Mouse (Mus musculus) midbrain, postnatal 0 days (tissue): ENCODE results near the gene Snx12. TPM values are rescaled to one million over a fixed set of nuclear protein-coding genes. Genes with fewer than 3 reads are reported as not detected.
A peak's percentile ranks its signal among the peaks of the same experiment; 100 is the strongest.

Experiments
- ATAC-seq: fragments of 200-750 bp; cut with Nextera tagmentation; 2 replicates; pipeline ENCODE4 v1.8.0; 2017; ENCODE audit warnings: moderate number of reproducible peaks, mild to moderate bottlenecking, moderate TSS enrichment, moderate library complexity; ENCODE audit not compliant: low FRiP score
- DNase-seq: peaks from one replicate; pipeline ENCODE4 v3.0.0-alpha.2; 2015; ENCODE audit warnings: low spot score
- H3K27ac ChIP-seq: fragments of 300-500 bp; sonication (generic); 2 replicates; pipeline ENCODE4 v1.5.1; 2014; ENCODE audit warnings: low read depth, mild to moderate bottlenecking, low read length, mixed read lengths
- H3K27me3 ChIP-seq: fragments of 300-500 bp; sonication (generic); 2 replicates; pipeline ENCODE4 v1.6.1; 2014; ENCODE audit warnings: low read length, control low read depth, mixed read lengths; ENCODE audit not compliant: insufficient read depth
- H3K36me3 ChIP-seq: fragments of 300-500 bp; sonication (generic); 2 replicates; pipeline ENCODE4 v1.6.1; 2014; ENCODE audit warnings: low read length, control low read depth, mixed read lengths; ENCODE audit not compliant: insufficient read depth
- H3K4me1 ChIP-seq: fragments of 300-500 bp; sonication (generic); 2 replicates; pipeline ENCODE4 v1.6.1; 2014; ENCODE audit warnings: mild to moderate bottlenecking, control low read depth, antibody characterized with exemption, low read length, mixed read lengths; ENCODE audit not compliant: insufficient read depth
- H3K4me2 ChIP-seq: fragments of 300-500 bp; sonication (generic); 2 replicates; pipeline ENCODE4 v1.6.1; 2014; ENCODE audit warnings: low read depth, mild to moderate bottlenecking, low read length, mixed read lengths; ENCODE audit not compliant: poor library complexity, severe bottlenecking
- H3K4me3 ChIP-seq: fragments of 300-500 bp; sonication (generic); 2 replicates; pipeline ENCODE4 v1.5.1; 2014; ENCODE audit warnings: low read depth, mild to moderate bottlenecking, low read length, moderate library complexity
- H3K9ac ChIP-seq: fragments of 300-500 bp; sonication (generic); replicated peaks from 2 replicates; pipeline ENCODE4 v1.6.1; 2014; ENCODE audit warnings: mild to moderate bottlenecking, low read length, moderate library complexity, mixed read lengths; ENCODE audit not compliant: poor library complexity, severe bottlenecking
- H3K9me3 ChIP-seq: fragments of 300-500 bp; sonication (generic); 2 replicates; pipeline ENCODE4 v1.6.1; 2016; ENCODE audit warnings: low read length, control low read depth
- CTCF ChIP-seq: IDR thresholded peaks from 2 replicates; pipeline ENCODE4 v1.5.1; 2016; ENCODE audit warnings: antibody characterized with exemption, mild to moderate bottlenecking
- WGBS: fragments of 180-500 bp; shearing (Covaris S2); extraction: QIAGEN DNeasy Blood & Tissue Kit; methylation state at CpG from one replicate; pipeline ENCODE4 v1.1.7; 2014; 5-methylcytosine and 5-hydroxymethylcytosine counted together
- polyA plus RNA-seq: library from polyadenylated mRNA; unstranded; fragments of >200 nt; fragmentation: Nextera tagmentation; extraction: Ambion mirVana; gene quantifications from 2 replicates; pipeline ENCODE4 v1.2.1, GENCODE M21; 2015
- total RNA-seq: library from RNA; depleted of rRNA; stranded (reverse); fragments of >200 nt; gene quantifications from 2 replicates; pipeline ENCODE4 v1.2.3, GENCODE M21; 2014

The Snx12 gene
- total and polyA plus RNA-seq, 2 experiments from 2014 or later, result 35.7 to 47.1 TPM

GRCm38 (mm10) chrX:101162532-101162931 lies 59.8 kb downstream of the Snx12 start:
- H3K4me3 ChIP-seq, result no peak overlapping the region
- H3K27ac ChIP-seq, result no peak overlapping the region
- H3K36me3 ChIP-seq, result no peaks in the 10 kb centered on the region
- 84% methylated on average over 3 of the region's 3 CpGs for WGBS
- TF ChIP-seq CTCF, result no peak
- ATAC-seq, result no peak
- no peaks in the 10 kb centered on the region for H3K4me1 ChIP-seq
- H3K4me2 ChIP-seq, result no peak overlapping the region
- no peak for DNase-seq
- H3K27me3 ChIP-seq, result no peaks in the 10 kb centered on the region
- H3K9me3 ChIP-seq, result no peaks in the 10 kb centered on the region
- no peak overlapping the region for H3K9ac ChIP-seq

- Histone ChIP-seq H3K27ac (no peak overlapping the region), H3K36me3 (no peaks in the 10 kb centered on the region), H3K9ac (no peak overlapping the region), H3K4me1 (no peaks in the 10 kb centered on the region), H3K9me3 (no peaks in the 10 kb centered on the region), H3K27me3 (no peaks in the 10 kb centered on the region), H3K4me3 (no peak overlapping the region), H3K4me2 (no peak overlapping the region)
- DNase-seq (no peak), ATAC-seq (no peak)
- TF ChIP-seq CTCF, result no peak
- 89% methylated on average over 2 of the region's 2 CpGs for WGBS
These were observed 64.9 kb downstream of the Snx12 start for GRCm38 (mm10) chrX:101157488-101157887.

- no peak for TF ChIP-seq CTCF
- 36% methylated on average over 5 of the region's 5 CpGs for WGBS
- ATAC-seq (no peak), DNase-seq (no peak)
- Histone ChIP-seq H3K4me1 (no peaks in the 10 kb centered on the region), H3K27me3 (no peaks in the 10 kb centered on the region), H3K27ac (no peak overlapping the region), H3K36me3 (no peaks in the 10 kb centered on the region), H3K9me3 (no peaks in the 10 kb centered on the region), H3K9ac (no peak overlapping the region), H3K4me3 (no peak overlapping the region), H3K4me2 (no peak overlapping the region)
These were observed 66.0 kb downstream of the Snx12 start for GRCm38 (mm10) chrX:101156369-101156768.

- Histone ChIP-seq H3K9ac (no peak overlapping the region), H3K27me3 (no peaks in the 10 kb centered on the region), H3K4me1 (no peaks in the 10 kb centered on the region), H3K36me3 (no peaks in the 10 kb centered on the region), H3K4me3 (no peak overlapping the region), H3K4me2 (no peak overlapping the region), H3K27ac (no peak overlapping the region), H3K9me3 (no peaks in the 10 kb centered on the region)
- no peak for TF ChIP-seq CTCF
- DNase-seq (no peak), ATAC-seq (no peak)
- WGBS, result 38% methylated on average over 3 of the region's 5 CpGs
These were observed 74.9 kb downstream of the Snx12 start for GRCm38 (mm10) chrX:101147506-101147905.

GRCm38 (mm10) chrX:101131992-101132791 lies 90.2 kb downstream of the Snx12 start:
- H3K27ac ChIP-seq, result no peak overlapping the region

GRCm38 (mm10) chrX:101131001-101131400 lies 91.4 kb downstream of the Snx12 start:
- no peak overlapping the region for H3K4me2 ChIP-seq
- H3K9me3 ChIP-seq, result no peaks in the 10 kb centered on the region
- no peaks in the 10 kb centered on the region for H3K36me3 ChIP-seq
- no peaks in the 10 kb centered on the region; the same call in 1 of the 2 replicates for H3K27me3 ChIP-seq
- H3K9ac ChIP-seq, result no peak overlapping the region
- WGBS, result 26% methylated on average over 7 of the region's 7 CpGs
- no peak for ATAC-seq
- no peaks in the 10 kb centered on the region for H3K4me1 ChIP-seq
- H3K4me3 ChIP-seq, result no peak overlapping the region
- H3K27ac ChIP-seq, result no peak overlapping the region
- TF ChIP-seq CTCF, result peak; percentile 80
- DNase-seq, result peak; percentile 66

More at GRCm38 (mm10) chrX:101131992-101132791, 90.2 kb downstream of the Snx12 start:
- H3K27me3 ChIP-seq, result no peaks in the 10 kb centered on the region; the same call in 1 of the 2 replicates
- peak overlapping the region; percentile 12; the same call in 1 of the 2 replicates for H3K4me2 ChIP-seq
- no peaks in the 10 kb centered on the region for H3K36me3 ChIP-seq
- H3K9ac ChIP-seq, result no peak overlapping the region
- H3K4me3 ChIP-seq, result no peak overlapping the region
- no peaks in the 10 kb centered on the region for H3K9me3 ChIP-seq
- H3K4me1 ChIP-seq, result no peaks in the 10 kb centered on the region
- ATAC-seq, result 0 out of 2 replicates have a peak, but pooled peaks have one; percentile 31
- TF ChIP-seq CTCF, result peak; percentile 75
- WGBS, result 30% methylated on average over 12 of the region's 12 CpGs
- peak; percentile 60 for DNase-seq
